Mouse (Mus musculus) cerebellum, adult 11 months (tissue): Measurements from ENCODE around the gene Ppm1l.
"Not testable (repeated sequence)": the region's sequence is repeated elsewhere in the genome, so short reads cannot be mapped to it uniquely, and the experiment has no call there.

Experiments
- DNase-seq: peaks from one replicate; pipeline ENCODE4 v3.0.0; 2022

Ppm1l gene

GRCm38 (mm10) chr3:69548704-69549455 is 232.2 kb downstream of the Ppm1l start:
- DNase-seq: no peak

- no peak for DNase-seq
These were observed 232.9 kb downstream of the Ppm1l start for GRCm38 (mm10) chr3:69549602-69550001.

GRCm38 (mm10) chr3:69555511-69555910 is 238.8 kb downstream of the Ppm1l start:
- DNase-seq: no peak

- no peak for DNase-seq
These were observed 239.6 kb downstream of the Ppm1l start for GRCm38 (mm10) chr3:69556092-69556778.

- no peak for DNase-seq
These were observed 242.8 kb downstream of the Ppm1l start for GRCm38 (mm10) chr3:69559316-69559974.

- DNase-seq: no peak
These were observed 243.3 kb downstream of the Ppm1l start for GRCm38 (mm10) chr3:69559975-69560330.

GRCm38 (mm10) chr3:69561686-69562085 is 245.0 kb downstream of the Ppm1l start:
- DNase-seq: no peak

GRCm38 (mm10) chr3:69563406-69563805 is 246.7 kb downstream of the Ppm1l start:
- DNase-seq: no peak

GRCm38 (mm10) chr3:69565586-69565985 is 248.9 kb downstream of the Ppm1l start:
- DNase-seq: not testable (repeated sequence)

GRCm38 (mm10) chr3:69572561-69572960 is 255.9 kb downstream of the Ppm1l start:
- no peak for DNase-seq

- DNase-seq: no peak
These were observed 258.9 kb downstream of the Ppm1l start for GRCm38 (mm10) chr3:69575577-69575976.

- no peak for DNase-seq
These were observed 260.1 kb downstream of the Ppm1l start for GRCm38 (mm10) chr3:69576715-69577114.

- DNase-seq: no peak
These were observed 262.1 kb downstream of the Ppm1l start for GRCm38 (mm10) chr3:69578791-69579190.

- no peak for DNase-seq
These were observed 267.1 kb downstream of the Ppm1l start for GRCm38 (mm10) chr3:69583798-69584197.

- DNase-seq: no peak
These were observed 271.6 kb downstream of the Ppm1l start for GRCm38 (mm10) chr3:69588101-69588760.

GRCm38 (mm10) chr3:69593426-69593825 is 276.8 kb downstream of the Ppm1l start:
- DNase-seq: no peak

GRCm38 (mm10) chr3:69594071-69594470 is 277.4 kb downstream of the Ppm1l start:
- DNase-seq: no peak

- DNase-seq: no peak
These were observed 279.5 kb downstream of the Ppm1l start for GRCm38 (mm10) chr3:69596116-69596515.

- no peak for DNase-seq
These were observed 280.6 kb downstream of the Ppm1l start for GRCm38 (mm10) chr3:69597211-69597610.

- no peak for DNase-seq
These were observed 281.2 kb downstream of the Ppm1l start for GRCm38 (mm10) chr3:69597816-69598215.

- peak; percentile 48 for DNase-seq
These were observed 281.9 kb downstream of the Ppm1l start, which contains the start of gene B3galnt1 for GRCm38 (mm10) chr3:69598261-69599165. B3galnt1 (minus strand) TSS chr3:69598960.

GRCm38 (mm10) chr3:69599166-69599500 is 282.5 kb downstream of the Ppm1l start:
- DNase-seq: no peak
